Mouse (Mus musculus): Measurements from ENCODE around the gene Polr3c. TPM values are rescaled to one million over a fixed set of nuclear protein-coding genes. Genes with fewer than 3 reads are reported as not detected.
"Not testable (repeated sequence)": the region's sequence is repeated elsewhere in the genome, so short reads cannot be mapped to it uniquely, and the experiment has no call there.

Polr3c gene
- polyA plus RNA-seq, 1 experiment = 43.0 TPM

- no peaks in the 10 kb centered on the region for H3K36me3 ChIP-seq (ENCODE audit: control insufficient read depth, insufficient read depth, low read length, poor library complexity, severe bottlenecking)
- H3K9ac ChIP-seq (ENCODE audit: low read depth, poor library complexity, severe bottlenecking) = no peak overlapping the region
- 0 out of 2 replicates have a peak overlapping the region, but pooled peaks have one; percentile 3 for H3K27ac ChIP-seq (ENCODE audit: insufficient read depth, low read length)
- no peak overlapping the region for H3K4me3 ChIP-seq (ENCODE audit: low read depth, low read length)
- no peak for TF ChIP-seq CTCF (IDR thresholded peaks at IDR 0.05; ENCODE audit: low read depth, low read length)
- TF ChIP-seq POLR2A (IDR thresholded peaks at IDR 0.05; ENCODE audit: insufficient read depth, low read length) = no peak
- no peak for TF ChIP-seq EP300 (IDR thresholded peaks at IDR 0.05; ENCODE audit: insufficient read depth, low read depth, low read length)
- no peaks in the 10 kb centered on the region for H3K9me3 ChIP-seq (replicated peaks; ENCODE audit: control insufficient read depth, insufficient read depth, low read length, poor library complexity, severe bottlenecking)
- no peaks in the 10 kb centered on the region for H3K4me1 ChIP-seq (ENCODE audit: control insufficient read depth, insufficient read depth, low read length)
- H3K27me3 ChIP-seq (ENCODE audit: control insufficient read depth, insufficient read depth, low read length, poor library complexity, severe bottlenecking) = no peaks in the 10 kb centered on the region
Measured at GRCm38 (mm10) chr3:96690298-96690697, 37.1 kb downstream of the Polr3c start.

DNA sequence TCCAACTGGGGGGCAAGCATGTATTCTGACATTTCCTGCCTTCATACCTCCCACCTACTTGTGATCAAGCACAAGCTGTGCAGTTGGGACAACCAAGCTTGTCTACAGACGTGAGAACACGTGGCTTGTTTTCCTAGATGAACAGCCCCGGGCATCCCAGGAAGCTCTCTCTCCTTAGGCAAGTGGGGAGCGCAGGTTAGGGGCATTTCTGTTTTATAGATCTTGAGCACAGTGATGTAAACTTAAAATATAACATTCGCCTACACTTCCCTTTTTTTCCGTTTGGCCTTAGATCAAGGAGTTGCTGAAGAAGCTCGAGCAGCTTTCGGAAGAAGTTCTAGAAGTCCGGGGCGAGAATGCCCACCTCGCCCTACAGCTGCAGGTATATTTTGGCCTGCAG lies 38.6 kb downstream of the Polr3c start:
- TF ChIP-seq POLR2A (IDR thresholded peaks at IDR 0.05; ENCODE audit: insufficient read depth, low read length) = no peak
- no peak for TF ChIP-seq EP300 (IDR thresholded peaks at IDR 0.05; ENCODE audit: insufficient read depth, low read depth, low read length)
- TF ChIP-seq CTCF (IDR thresholded peaks at IDR 0.05; ENCODE audit: low read depth, low read length) = no peak
- H3K36me3 ChIP-seq (ENCODE audit: control insufficient read depth, insufficient read depth, low read length, poor library complexity, severe bottlenecking) = no peaks in the 10 kb centered on the region
- no peak overlapping the region for H3K4me3 ChIP-seq (ENCODE audit: low read depth, low read length)
- peaks cover 2% of the 10 kb centered on the region for H3K4me1 ChIP-seq (ENCODE audit: control insufficient read depth, insufficient read depth, low read length)
- no peaks in the 10 kb centered on the region for H3K9me3 ChIP-seq (replicated peaks; ENCODE audit: control insufficient read depth, insufficient read depth, low read length, poor library complexity, severe bottlenecking)
- H3K27ac ChIP-seq (ENCODE audit: insufficient read depth, low read length) = no peak overlapping the region
- no peaks in the 10 kb centered on the region for H3K27me3 ChIP-seq (ENCODE audit: control insufficient read depth, insufficient read depth, low read length, poor library complexity, severe bottlenecking)
- H3K9ac ChIP-seq (ENCODE audit: low read depth, poor library complexity, severe bottlenecking) = no peak overlapping the region; the same call in 1 of the 2 replicates

DNA sequence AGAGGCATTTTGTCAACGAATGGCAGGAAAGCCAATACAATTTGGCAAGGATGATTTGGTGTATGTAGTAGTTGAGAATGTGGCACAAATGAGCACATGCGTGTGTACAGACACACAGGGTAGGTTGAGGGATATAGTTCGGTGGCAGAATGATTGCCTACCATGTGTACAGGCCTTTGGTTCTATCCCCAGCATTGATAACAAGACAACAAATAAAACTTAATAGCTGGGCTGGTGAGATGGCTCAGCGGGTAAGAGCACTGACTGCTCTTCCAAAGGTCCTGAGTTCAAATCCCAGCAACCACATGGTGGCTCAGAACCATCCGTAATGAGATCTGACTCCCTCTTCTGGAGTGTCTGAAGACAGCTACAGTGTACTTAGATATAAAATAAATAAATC lies 41.4 kb downstream of the Polr3c start:
- not testable (repeated sequence) for H3K27me3 ChIP-seq (ENCODE audit: control insufficient read depth, insufficient read depth, low read length, poor library complexity, severe bottlenecking)

GRCm38 (mm10) chr3:96684822-96685156 lies 42.6 kb downstream of the Polr3c start:
- Histone ChIP-seq H3K36me3 (ENCODE audit: control insufficient read depth, insufficient read depth, low read length, poor library complexity, severe bottlenecking) (no peaks in the 10 kb centered on the region), H3K9me3 (replicated peaks; ENCODE audit: control insufficient read depth, insufficient read depth, low read length, poor library complexity, severe bottlenecking) (no peaks in the 10 kb centered on the region), H3K4me1 (ENCODE audit: control insufficient read depth, insufficient read depth, low read length) (peaks cover 4% of the 10 kb centered on the region), H3K27me3 (ENCODE audit: control insufficient read depth, insufficient read depth, low read length, poor library complexity, severe bottlenecking) (no peaks in the 10 kb centered on the region), H3K27ac (ENCODE audit: insufficient read depth, low read length) (no peak overlapping the region), H3K4me3 (ENCODE audit: low read depth, low read length) (peak overlapping the region; percentile 58), H3K9ac (ENCODE audit: low read depth, poor library complexity, severe bottlenecking) (peak overlapping the region; percentile 49)
- TF ChIP-seq CTCF (IDR thresholded peaks at IDR 0.05; ENCODE audit: low read depth, low read length) (no peak), POLR2A (IDR thresholded peaks at IDR 0.05; ENCODE audit: insufficient read depth, low read length) (no peak), EP300 (IDR thresholded peaks at IDR 0.05; ENCODE audit: insufficient read depth, low read depth, low read length) (no peak)

More for the DNA sequence above, 41.4 kb downstream of the Polr3c start:
- not testable (repeated sequence) for H3K36me3 ChIP-seq (ENCODE audit: control insufficient read depth, insufficient read depth, low read length, poor library complexity, severe bottlenecking); H3K27ac ChIP-seq (ENCODE audit: insufficient read depth, low read length); H3K4me3 ChIP-seq (ENCODE audit: low read depth, low read length); H3K4me1 ChIP-seq (ENCODE audit: control insufficient read depth, insufficient read depth, low read length); H3K9me3 ChIP-seq (replicated peaks; ENCODE audit: control insufficient read depth, insufficient read depth, low read length, poor library complexity, severe bottlenecking); H3K9ac ChIP-seq (ENCODE audit: low read depth, poor library complexity, severe bottlenecking)

- H3K27me3 ChIP-seq (ENCODE audit: control insufficient read depth, insufficient read depth, low read length, poor library complexity, severe bottlenecking) = no peaks in the 10 kb centered on the region
- H3K9ac ChIP-seq (ENCODE audit: low read depth, poor library complexity, severe bottlenecking) = peak overlapping the region; percentile 49
- no peak overlapping the region for H3K27ac ChIP-seq (ENCODE audit: insufficient read depth, low read length)
- H3K4me3 ChIP-seq (ENCODE audit: low read depth, low read length) = peak overlapping the region; percentile 58
- no peak for TF ChIP-seq CTCF (IDR thresholded peaks at IDR 0.05; ENCODE audit: low read depth, low read length)
- no peak for TF ChIP-seq EP300 (IDR thresholded peaks at IDR 0.05; ENCODE audit: insufficient read depth, low read depth, low read length)
- TF ChIP-seq POLR2A (IDR thresholded peaks at IDR 0.05; ENCODE audit: insufficient read depth, low read length) = no peak
- H3K4me1 ChIP-seq (ENCODE audit: control insufficient read depth, insufficient read depth, low read length) = peaks cover 5% of the 10 kb centered on the region
- H3K9me3 ChIP-seq (replicated peaks; ENCODE audit: control insufficient read depth, insufficient read depth, low read length, poor library complexity, severe bottlenecking) = no peaks in the 10 kb centered on the region
- H3K36me3 ChIP-seq (ENCODE audit: control insufficient read depth, insufficient read depth, low read length, poor library complexity, severe bottlenecking) = no peaks in the 10 kb centered on the region
Measured at GRCm38 (mm10) chr3:96684151-96684821, 43.1 kb downstream of the Polr3c start.

DNA sequence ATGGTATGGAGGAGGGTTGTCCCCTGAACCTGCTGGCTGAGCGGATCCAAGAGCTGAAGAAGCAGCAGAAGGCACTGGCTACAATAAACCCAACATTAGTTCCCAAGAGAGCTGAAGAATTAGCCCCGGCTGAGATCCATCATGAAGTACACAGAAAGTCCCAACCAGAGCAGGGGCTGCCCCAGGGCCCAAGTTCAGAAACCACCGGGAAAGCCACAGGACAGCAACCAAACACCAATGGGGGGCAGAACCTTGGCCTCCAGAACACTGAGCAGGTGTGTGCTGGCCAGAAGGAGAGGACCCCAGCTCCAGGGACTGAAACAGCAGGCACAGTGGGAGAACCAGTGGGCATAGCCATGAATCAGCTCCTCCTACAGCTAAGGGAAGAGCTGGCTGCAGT lies 43.9 kb downstream of the Polr3c start:
- H3K27me3 ChIP-seq (ENCODE audit: control insufficient read depth, insufficient read depth, low read length, poor library complexity, severe bottlenecking) = no peaks in the 10 kb centered on the region

More for the DNA sequence above, 43.9 kb downstream of the Polr3c start:
- no peaks in the 10 kb centered on the region for H3K36me3 ChIP-seq (ENCODE audit: control insufficient read depth, insufficient read depth, low read length, poor library complexity, severe bottlenecking)
- H3K4me1 ChIP-seq (ENCODE audit: control insufficient read depth, insufficient read depth, low read length) = peaks cover 5% of the 10 kb centered on the region
- no peak overlapping the region for H3K9ac ChIP-seq (ENCODE audit: low read depth, poor library complexity, severe bottlenecking)
- no peak overlapping the region for H3K27ac ChIP-seq (ENCODE audit: insufficient read depth, low read length)
- H3K9me3 ChIP-seq (replicated peaks; ENCODE audit: control insufficient read depth, insufficient read depth, low read length, poor library complexity, severe bottlenecking) = no peaks in the 10 kb centered on the region
- TF ChIP-seq CTCF (IDR thresholded peaks at IDR 0.05; ENCODE audit: low read depth, low read length) = no peak
- no peak for TF ChIP-seq POLR2A (IDR thresholded peaks at IDR 0.05; ENCODE audit: insufficient read depth, low read length)
- no peak overlapping the region for H3K4me3 ChIP-seq (ENCODE audit: low read depth, low read length)
